Mouse (Mus musculus) mesoderm, embryonic 11.5 days (tissue): ENCODE data around the gene Scg5.

Experiments
- DNase-seq: peaks from one replicate; pipeline ENCODE4 v3.0.0-alpha.2; 2012; ENCODE audit warnings: low read depth, low spot score

The Scg5 gene

DNA sequence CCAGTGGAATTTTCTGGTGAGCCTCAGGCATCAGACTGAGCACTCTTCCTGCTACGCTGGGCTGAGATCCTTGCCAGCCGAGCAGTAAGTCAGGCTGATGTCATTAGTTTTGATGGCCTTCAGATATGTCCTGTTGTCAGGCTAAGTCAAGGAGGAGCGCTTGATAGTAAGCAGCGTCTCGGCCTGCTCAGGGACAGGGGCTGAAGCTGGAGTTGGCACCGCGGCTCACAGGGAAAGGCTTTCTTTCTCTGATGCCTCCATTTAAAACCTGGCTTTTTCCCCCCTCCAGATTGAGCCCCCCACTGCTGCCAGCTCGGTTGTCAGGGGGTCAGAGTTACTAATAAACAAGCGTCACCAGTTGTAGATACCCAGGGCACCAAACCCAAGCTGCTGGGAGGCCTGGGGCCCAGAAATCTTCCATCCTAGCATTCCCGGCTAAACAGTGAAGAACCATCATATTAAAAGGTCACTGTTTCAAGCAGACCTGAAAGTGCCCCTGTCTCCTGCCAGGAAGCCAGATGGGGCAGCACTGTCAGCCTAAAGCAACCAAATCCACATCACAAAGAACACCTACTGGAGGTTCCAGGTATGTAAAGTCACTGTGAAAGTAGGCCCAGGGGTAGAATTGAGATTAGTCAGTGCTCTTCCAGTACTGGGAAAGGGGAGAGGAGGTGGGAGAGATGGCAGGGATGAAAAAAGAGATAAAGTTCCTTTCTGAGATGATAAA lies 21.9 kb downstream of the Scg5 start:
- DNase-seq = no peak

DNA sequence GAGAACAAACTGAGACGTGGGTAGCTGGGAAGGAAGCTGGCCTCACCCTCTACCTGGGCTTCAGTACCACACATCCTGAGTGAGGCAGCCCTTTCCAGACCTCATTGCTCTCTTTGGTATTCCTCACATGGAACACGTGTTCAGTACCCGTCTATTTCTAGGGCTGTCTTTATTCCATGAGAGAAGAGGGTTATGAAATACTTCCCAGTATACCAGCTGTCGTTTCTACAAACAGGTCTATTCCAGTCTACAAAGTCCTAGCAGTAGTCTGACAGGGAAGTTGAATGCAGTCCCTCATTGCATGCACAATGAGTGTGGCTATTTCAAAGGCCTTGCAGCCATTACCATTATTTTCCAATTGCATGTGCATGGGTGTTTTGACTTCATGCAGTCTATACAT lies 23.2 kb downstream of the Scg5 start:
- DNase-seq = no peak

DNA sequence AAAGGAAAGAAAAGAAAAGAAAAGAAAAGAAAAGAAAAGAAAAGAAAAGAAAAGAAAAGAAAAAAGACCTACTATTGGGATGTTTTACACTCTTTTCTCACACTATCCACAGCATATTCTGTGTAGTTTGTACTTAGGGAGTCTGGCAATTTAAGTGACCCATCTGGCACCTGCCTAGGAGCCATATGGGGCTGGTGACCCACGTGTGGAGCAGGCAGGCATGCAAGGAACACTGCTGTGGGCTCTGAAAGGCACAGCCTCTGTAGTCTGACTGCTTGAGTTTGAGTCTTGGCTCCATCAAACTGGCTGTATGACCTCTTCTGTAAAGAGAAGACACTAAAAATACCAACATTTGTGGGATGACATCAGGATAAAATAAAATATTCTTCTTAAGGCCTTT lies 25.2 kb downstream of the Scg5 start:
- no peak for DNase-seq

DNA sequence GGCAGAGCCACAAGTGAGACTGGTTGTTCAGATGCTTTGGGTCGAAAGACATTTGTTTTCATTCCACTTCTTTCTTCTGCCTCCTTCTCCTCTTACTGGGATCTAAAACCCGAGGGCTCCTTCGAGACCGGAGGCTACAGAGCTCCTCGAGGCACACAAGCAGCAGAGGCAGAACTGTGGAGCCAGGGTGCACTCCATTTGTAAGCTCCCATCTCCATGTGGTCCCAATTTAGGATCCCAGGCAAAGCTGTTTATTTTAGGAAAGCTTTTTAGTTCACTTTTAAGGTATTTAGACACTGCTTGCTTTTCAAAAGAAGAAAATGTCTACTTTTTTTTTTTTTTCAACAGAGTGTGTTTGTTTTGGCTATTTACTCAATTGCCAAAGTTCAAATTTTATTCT lies 28.1 kb downstream of the Scg5 start:
- no peak for DNase-seq

DNA sequence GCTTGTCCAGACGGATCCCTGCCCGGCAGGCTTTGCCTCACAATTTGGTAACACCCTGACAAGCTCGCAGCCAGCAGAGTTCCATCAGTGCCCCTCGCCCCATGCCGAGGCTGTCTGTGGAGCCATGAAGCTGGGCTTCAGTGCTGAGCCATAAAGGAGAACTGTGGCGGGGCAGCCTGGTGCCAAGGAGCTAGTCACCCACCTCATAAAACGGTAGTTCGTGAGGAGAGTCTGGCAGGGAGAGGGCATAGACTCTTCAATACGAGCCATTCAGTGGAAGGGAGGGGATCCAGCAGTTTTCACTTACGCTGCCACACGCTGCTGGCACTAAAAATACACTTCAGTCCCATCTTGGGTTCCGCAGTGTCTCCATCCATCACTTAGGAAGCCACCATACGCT lies 30.3 kb downstream of the Scg5 start:
- DNase-seq = no peak

DNA sequence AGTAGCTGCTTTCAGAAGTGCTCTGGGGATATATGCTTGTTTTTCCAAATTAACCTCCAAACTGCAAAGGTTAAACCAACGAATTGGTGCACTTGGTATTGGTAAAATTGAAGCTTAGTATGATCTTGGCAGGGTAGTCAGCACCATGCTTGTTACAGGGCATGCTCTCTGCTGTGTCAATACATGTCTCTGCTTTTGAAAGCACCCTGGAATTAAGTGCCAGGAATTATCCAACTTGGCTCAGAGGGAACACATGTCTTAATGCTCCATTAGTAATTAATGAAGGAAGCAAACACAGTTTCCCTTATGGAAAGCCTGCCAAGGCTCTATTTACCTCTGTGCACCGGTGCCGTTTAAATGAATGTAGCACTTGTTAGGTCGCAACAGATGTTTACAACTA lies 33.7 kb downstream of the Scg5 start:
- DNase-seq = no peak

DNA sequence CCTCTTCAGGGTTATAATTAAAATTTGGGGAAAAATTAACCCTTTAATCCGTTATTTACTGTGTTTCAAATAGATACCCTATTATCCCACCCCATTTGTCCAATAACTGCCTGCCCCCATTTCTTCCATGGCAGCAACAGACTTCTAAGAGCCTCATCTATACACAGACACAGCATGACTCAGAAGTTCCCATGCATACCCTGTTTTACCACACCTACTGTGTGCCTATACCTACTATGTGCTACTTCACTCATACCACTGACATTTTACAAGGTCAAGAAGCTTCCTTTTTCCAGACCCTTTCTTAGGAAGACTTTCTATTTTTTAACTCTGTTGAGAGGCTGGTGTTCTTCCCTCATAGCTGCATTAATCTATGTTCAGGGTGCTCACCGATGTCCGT lies 35.4 kb downstream of the Scg5 start:
- DNase-seq = no peak

DNA sequence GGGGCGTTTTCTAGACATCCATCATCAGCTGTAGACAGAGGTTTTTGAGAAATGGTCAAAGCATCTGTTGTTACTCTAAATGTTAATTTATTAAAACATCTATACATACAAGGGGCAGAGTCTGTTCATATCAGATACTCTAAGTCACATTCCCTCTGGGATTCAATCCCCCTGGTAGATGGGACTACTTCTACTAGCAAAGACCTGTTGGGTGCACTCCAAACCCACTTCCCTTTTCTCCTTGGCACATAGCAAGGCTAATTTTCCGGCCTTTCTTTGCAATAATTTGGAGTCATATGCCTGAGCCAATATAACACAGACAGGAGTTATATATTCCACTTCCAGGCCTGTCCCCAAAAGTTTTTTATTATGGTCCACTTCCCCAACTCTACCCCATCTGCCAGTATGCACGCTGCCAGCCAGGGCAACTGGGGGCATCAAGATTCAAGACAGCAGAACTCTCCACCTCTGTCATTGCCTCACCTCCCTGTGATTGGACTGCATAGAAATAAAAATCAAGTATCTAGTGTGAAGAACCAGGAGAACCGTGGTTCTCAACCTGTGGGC lies 40.0 kb downstream of the Scg5 start:
- no peak for DNase-seq

DNA sequence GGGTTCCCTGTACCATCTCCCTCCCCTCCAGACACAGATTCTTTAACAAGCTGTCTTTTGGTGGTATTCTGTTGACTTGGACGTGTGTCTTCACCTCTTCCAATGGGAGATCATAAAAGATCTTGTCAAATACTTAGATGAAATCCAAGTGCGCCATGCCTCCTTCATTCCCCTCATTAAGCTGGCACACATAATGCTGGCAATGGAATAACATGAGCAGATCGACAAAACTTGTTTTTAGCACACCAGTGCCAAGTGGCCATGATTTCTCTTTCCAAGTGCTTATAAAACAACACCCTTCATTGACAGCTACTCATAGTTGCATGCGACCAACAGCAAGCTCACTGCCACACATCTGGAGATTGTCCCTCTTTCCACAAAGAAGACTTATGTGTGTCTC lies 41.0 kb downstream of the Scg5 start:
- no peak for DNase-seq

DNA sequence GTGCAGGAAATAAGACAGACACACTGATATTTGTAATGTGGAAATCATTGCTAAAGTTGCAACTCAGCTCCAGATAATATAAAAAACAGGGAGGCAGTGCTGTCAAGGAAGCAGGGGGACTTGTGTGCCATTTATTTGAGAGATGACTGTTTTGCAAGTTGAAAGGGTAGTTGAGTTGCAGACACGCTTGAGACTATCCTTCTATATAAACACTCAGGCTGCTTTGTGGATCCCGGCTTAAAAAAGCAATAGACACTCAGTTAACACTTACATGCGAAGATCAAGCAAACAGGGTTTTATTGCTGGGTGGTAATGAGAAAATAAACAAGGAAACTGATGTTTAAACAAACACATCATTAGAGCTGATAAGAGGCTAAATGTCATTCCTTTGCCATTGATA lies 44.1 kb downstream of the Scg5 start:
- DNase-seq = no peak

DNA sequence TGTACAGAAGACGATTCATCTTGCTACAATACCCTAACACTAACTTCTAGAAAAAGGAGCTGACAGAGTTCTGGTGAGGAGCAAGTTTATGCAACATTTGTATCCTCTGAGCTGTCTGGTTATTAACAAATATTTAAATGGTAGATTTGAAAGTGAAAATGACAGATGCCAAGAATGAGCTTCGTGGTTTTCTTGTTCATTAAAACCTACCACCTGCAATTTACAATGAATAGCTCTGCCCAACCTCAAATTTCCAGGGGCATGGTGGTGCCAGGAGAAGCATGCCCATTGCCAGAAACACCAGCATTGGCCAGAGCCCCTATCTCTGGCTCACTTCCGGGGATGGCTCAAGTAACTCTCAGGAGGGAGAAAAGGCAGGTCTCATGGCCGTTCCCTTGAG lies 47.4 kb downstream of the Scg5 start:
- DNase-seq = no peak

DNA sequence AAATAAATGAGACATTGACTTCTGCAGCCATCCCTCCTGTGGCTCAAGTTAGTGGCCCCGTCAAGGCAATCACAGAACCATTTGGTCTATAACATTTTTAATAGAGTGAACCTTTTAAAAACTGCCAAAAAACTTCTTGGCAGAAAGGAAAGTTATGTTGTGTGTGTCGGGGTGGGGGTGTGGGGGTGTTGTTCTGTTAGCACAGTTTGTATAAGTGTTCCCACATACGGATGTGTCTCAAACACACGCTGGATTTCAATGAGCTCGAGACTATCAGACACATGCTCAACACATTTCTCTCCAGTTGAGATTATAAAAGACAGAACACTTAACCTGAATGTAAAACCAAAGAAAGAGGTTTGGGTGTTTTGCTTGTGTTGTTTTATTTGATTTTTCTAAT lies 47.8 kb downstream of the Scg5 start:
- no peak for DNase-seq

DNA sequence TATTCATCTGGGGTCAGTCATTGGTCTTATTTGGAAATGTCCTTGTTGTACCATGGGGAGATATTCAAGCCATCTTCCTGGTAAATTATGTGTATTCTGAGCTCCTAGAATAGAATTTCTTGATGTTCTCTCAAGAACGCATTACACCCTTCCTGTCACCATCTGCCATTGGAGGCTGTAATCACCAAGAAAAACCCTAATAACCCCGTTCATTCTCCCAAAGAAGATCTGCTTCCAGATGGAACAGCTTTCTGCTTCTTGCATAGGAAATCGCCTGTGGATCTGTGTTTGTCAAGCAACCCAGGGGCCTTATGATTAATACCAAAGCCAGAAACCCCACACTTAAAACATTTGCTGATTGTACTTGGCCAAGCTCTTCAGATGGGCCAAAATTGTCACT lies 49.6 kb downstream of the Scg5 start:
- no peak for DNase-seq

DNA sequence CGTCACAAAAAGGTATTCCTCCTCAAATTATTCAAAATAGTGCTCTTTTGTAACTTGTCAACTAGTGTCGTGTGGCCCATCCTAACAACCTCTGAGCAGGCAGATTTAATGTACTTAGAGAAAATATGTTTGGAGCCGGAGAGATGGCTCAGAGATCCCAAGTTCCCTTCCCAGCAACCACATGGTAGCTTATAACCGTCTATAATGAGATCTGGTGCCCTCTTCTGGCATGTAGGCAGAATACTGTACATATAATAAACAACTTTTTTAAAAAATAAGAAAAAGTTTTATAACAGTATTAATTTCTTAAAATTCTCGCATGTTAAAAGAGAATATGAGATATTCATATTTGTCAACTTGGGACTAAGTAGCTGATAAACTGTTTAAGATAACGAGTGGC lies 50.9 kb downstream of the Scg5 start:
- no peak for DNase-seq

DNA sequence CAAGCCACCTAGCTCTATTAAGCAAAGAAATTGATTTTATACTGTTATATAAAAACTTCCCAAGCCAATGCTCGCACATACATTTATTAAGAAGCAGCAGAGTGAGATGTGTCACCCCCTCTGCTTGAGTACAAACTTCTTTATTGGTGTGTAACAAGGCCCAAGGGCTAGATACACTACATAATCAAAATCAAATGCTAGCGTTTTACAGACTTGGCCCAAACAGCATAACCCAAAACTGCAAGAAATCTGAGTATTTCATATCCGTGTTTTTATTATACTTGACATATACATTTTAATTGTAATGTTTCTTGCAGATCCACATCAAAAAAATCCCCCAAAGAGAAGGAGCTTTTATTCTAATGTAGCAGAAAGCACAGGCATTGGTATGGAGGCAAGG lies 52.6 kb downstream of the Scg5 start:
- no peak for DNase-seq

DNA sequence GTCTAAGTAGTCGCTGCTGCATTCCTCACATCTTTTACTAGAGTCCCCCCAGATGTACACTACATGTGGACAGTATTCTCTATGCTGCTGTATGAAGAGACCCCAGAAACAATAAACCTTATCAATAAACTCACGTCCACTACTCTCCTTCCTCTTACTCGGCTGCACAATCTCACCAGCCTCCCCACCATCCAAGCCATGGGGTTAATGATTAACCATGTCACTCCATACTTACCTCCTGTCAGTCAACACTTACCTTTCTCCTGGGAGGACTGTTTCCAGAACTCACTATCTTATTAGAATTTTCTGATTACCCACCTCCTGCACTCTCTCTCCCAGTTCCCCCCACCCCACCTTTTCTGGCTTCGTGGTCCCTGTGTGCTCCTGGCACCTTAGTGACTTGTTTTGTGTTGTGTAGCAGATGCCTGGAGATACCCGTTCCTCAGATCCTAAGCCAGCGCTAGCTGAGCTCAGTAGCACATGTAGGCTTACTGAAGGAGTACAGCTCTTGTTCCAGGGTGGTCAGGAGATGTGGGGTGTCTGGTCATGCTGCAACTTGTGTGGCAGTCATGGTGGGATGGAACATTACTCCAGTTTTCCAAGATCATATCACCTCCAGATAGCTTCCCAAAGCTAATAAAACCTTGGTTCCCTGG lies 54.6 kb downstream of the Scg5 start:
- DNase-seq = no peak

DNA sequence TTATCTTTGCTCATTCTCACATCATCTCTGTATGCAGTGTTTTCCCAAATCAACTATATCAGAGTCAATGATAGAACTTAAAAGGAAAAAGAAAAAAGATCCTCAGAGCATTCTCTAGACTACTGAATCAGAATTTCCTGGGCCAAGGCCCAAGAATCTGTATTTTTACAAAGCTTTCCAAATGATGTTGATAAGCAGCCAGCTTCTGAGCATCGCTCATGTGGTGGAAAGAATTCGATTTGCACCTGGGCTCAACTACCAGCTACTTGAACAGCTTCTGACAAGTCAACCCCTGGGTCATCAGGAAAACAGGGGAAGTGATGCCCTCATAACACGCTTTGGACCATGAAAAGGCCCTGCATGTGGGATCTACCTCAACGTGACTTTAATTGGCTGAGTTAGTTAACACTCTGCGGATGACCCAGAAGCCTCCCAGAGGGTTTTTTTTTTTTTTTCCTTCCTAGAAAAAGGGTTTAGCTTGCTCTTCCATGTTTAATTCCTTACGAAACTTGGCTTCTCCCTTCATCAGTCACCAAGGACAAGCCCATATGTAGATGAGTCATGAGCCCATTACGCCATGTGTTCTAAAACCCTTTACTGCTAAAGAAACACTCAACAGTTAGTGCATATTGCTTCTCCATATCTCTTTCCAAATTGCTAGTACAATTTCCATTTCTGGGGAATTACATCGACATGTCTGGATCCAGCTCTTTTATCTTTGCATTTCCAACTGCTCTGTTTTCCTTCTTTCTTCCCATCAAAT lies 60.2 kb downstream of the Scg5 start:
- no peak for DNase-seq

DNA sequence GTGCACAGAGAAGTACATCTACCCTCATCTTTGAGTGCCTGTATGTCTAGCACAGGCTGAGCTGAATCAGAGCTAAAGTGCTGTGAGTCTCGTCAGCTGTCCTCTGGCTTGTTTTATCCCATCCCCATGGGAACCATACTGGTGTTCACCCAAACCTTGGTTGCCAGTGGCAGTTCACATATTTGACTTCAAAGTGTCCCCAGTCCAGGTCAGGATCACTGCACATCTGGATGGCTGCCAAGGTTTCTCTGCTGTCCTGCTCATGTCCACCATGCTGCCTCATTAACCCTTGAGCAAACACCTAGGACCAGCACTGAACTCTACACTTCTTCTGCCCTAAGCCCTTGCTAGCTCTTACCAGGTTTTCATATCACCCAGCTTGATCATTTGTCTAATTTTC lies 63.0 kb downstream of the Scg5 start:
- no peak for DNase-seq

DNA sequence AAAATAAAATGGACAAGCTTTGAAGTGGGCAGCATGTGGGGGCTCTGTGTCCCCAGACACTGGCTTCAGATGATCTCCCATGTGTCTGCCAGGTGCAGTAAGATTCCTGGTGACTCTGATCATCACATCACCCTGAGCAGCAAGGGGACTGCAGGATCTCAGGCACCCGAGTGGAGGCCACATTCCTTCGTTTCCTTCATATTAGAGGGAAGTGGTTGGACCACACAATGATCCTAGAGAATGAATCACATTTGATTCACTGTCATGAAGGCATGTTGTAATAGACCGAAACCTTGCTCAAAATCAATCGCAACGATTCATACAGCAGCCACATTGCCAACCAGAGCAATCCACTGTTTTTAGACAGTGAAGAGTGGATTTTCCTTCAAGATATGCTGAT lies 64.0 kb downstream of the Scg5 start:
- DNase-seq = no peak

DNA sequence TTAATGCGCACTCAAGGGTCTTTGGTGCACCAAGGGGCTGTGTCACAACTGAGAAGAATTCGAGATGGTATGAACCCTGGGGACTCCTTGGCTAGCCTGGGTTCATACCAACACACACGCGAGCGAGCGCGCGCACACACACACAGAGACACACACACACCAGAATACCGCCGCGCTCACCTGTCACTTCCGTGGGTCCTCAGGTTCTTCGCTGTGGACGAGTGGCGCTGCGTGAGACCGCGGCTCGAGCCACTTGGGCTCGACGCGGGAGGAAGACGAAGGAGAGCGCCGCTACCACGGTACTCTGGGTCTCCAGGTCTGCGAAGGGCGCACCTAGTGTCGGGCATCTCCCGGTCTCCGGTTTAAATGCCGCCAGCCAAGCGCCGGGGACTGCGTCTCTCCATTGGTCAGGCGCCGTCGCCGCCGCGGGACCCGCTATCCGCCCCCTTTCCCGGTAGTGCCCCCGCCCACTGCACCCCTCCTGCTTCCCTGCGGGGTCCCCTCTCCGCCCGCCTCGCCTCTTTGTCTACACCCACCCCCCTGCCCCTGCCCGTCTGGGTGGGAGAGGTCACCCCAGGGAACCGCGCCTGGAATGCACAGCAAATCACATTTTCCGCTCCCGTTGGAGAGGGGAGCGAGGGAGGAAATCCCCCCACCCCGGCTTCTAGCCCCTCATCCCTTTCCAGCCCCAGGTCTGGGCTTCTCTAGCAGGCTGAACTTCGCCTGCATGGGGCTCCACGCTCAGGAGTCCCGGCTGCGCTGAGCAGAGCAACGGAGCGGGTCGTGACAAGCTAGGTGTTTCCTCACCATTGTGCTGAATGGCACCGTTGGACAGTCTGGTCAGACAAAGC lies 70.4 kb downstream of the Scg5 start, which contains the start of gene Grem1:
TSS of gene Grem1 (minus strand) at position 336 of the 851 bp plus-strand sequence.
- peak; percentile 64 for DNase-seq

DNA sequence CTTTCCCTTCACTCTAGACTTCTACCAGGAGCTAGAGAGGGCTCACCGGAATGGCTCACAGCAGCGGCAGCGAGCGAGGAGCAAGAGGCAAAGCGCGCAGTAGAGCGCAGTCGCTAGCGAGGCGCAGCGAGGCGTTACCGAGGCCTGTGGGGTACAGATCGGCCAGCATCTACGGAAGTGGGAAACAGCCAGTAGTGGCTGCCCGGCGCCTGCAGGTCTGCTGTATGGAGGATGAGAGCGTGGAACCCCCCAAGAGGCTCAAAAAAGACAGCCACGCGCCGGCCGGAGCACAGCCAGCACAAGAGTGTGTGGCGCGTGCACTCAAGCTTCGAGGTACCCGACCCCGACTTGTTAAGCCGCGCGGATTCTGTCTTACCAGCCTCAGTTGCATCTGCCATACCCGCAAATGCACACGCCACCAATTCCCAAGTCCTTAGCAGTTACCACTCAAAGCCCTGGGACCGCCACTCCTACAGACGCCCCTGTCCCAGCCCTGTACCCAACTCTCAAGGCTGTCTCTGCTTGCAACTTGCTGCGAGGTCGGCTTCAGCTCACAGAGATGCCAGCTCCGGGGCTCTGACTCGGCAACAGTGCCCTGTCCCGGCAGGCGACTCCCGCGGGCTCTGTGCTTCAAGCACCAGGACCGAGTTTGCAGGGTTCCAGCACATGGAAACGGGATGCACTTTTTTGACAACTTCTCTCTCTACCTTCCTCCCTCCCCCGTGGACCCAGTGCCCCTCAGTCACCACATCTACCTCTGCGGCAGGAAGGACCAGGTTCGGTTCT lies 71.2 kb downstream of the Scg5 start:
- DNase-seq = peak; percentile 55
